Mouse (Mus musculus): ENCODE measurements around the gene Nfix. TPM values are rescaled to one million over a fixed set of nuclear protein-coding genes. Genes with fewer than 3 reads are reported as not detected.

Gene Nfix
- polyA plus RNA-seq, 2 experiments: 1.4 to 2.5 TPM

- no peaks in the 10 kb centered on the region for H3K9me3 ChIP-seq (ENCODE audit: control insufficient read depth, low read length)
- DNase-seq (ENCODE audit: low read depth in 3 of 3, low spot score in 3 of 3): no peak
- H3K4me3 ChIP-seq (ENCODE audit: insufficient read depth in 1 of 2, low read depth in 2 of 2, low read length in 2 of 2): no peak overlapping the region
- peaks cover 99% of the 10 kb centered on the region for H3K27me3 ChIP-seq (ENCODE audit: control insufficient read depth, insufficient read depth, low read length)
- no peak overlapping the region for H3K27ac ChIP-seq
- H3K4me2 ChIP-seq (ENCODE audit: low read depth): no peak overlapping the region
- no peak for TF ChIP-seq CTCF (IDR thresholded peaks at IDR 0.05; ENCODE audit: low read depth)
- no peak for TF ChIP-seq EP300 (IDR thresholded peaks at IDR 0.05; ENCODE audit: low read depth)
- ATAC-seq (ENCODE audit: insufficient read depth): no peak
- WGBS (ENCODE audit: insufficient replicate concordance): 20% methylated on average over 19 of the region's 19 CpGs
- H3K9ac ChIP-seq (replicated peaks): no peak overlapping the region
- H3K4me1 ChIP-seq (replicated peaks; ENCODE audit: control insufficient read depth in 2 of 2, insufficient read depth in 2 of 2, low read length in 1 of 2): no peaks in the 10 kb centered on the region
- no peaks in the 10 kb centered on the region for H3K36me3 ChIP-seq (replicated peaks; ENCODE audit: control insufficient read depth, insufficient read depth, low read depth)
Measured at GRCm38 (mm10) chr8:84779519-84780224, 20.5 kb downstream of the Nfix start.

GRCm38 (mm10) chr8:84778638-84779380, 21.3 kb downstream of the Nfix start:
- TF ChIP-seq CTCF (IDR thresholded peaks at IDR 0.05; ENCODE audit: low read depth): no peak
- no peak for TF ChIP-seq EP300 (IDR thresholded peaks at IDR 0.05; ENCODE audit: low read depth)
- no peak for DNase-seq (ENCODE audit: low read depth in 3 of 3, low spot score in 3 of 3)
- H3K4me2 ChIP-seq (ENCODE audit: low read depth): no peak overlapping the region

DNA sequence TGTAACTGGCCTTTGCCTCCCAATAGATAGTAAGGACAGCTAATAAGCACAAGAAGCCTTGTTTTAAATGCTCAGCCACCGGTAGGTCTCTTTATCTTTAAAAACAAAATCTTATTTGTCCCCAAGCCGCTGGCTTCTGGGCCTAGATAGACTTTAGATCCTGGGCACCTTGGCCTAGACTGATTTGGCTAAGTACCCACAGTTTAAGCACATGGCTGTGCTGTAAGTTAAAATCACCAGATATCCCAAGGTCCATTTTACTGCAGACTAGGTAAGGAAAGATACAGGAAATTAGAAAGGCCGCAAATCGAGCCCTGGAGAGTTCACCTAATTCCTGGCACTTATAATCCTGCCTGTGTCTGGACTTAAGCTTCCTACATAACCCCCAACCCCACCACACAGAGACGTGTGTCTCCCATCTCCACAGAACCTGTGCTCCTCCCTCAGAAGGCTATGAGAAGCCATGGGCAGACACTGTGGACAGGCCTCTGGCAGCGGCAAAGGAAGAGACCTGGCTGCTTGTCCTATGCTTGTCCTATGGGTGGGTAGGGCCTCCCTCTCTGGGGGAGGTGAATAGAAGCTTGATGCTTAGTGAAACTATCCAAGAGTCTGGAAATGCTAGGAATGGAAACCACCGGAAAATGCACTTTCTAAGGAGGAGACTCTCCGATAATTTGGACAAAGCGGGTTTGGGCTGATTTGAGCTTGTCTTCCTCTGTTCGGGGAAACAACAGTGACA, 22.1 kb downstream of the Nfix start:
- H3K36me3 ChIP-seq (replicated peaks; ENCODE audit: control insufficient read depth, insufficient read depth, low read depth): no peaks in the 10 kb centered on the region
- TF ChIP-seq EP300 (IDR thresholded peaks at IDR 0.05; ENCODE audit: low read depth) (no peak), CTCF (IDR thresholded peaks at IDR 0.05; ENCODE audit: low read depth) (no peak)
- no peak overlapping the region for H3K9ac ChIP-seq (replicated peaks)
- H3K27me3 ChIP-seq (ENCODE audit: control insufficient read depth, insufficient read depth, low read length): peaks cover 98% of the 10 kb centered on the region
- no peak for DNase-seq (ENCODE audit: low read depth in 3 of 3, low spot score in 3 of 3)
- H3K4me2 ChIP-seq (ENCODE audit: low read depth): no peak overlapping the region
- no peak overlapping the region for H3K4me3 ChIP-seq (ENCODE audit: insufficient read depth in 1 of 2, low read depth in 2 of 2, low read length in 2 of 2)
- no peak overlapping the region for H3K27ac ChIP-seq
- H3K4me1 ChIP-seq (replicated peaks; ENCODE audit: control insufficient read depth in 2 of 2, insufficient read depth in 2 of 2, low read length in 1 of 2): no peaks in the 10 kb centered on the region
- ATAC-seq (ENCODE audit: insufficient read depth): no peak
- WGBS (ENCODE audit: insufficient replicate concordance): 57% methylated on average over 10 of the region's 10 CpGs
- H3K9me3 ChIP-seq (ENCODE audit: control insufficient read depth, low read length): no peaks in the 10 kb centered on the region

More at GRCm38 (mm10) chr8:84778638-84779380, 21.3 kb downstream of the Nfix start:
- H3K4me3 ChIP-seq (ENCODE audit: insufficient read depth in 1 of 2, low read depth in 2 of 2, low read length in 2 of 2): no peak overlapping the region
- H3K36me3 ChIP-seq (replicated peaks; ENCODE audit: control insufficient read depth, insufficient read depth, low read depth): no peaks in the 10 kb centered on the region
- no peaks in the 10 kb centered on the region for H3K4me1 ChIP-seq (replicated peaks; ENCODE audit: control insufficient read depth in 2 of 2, insufficient read depth in 2 of 2, low read length in 1 of 2)
- 33% methylated on average over 11 of the region's 11 CpGs for WGBS (ENCODE audit: insufficient replicate concordance)
- no peak overlapping the region for H3K9ac ChIP-seq (replicated peaks)
- H3K27ac ChIP-seq: no peak overlapping the region
- H3K9me3 ChIP-seq (ENCODE audit: control insufficient read depth, low read length): no peaks in the 10 kb centered on the region
- peaks cover 98% of the 10 kb centered on the region for H3K27me3 ChIP-seq (ENCODE audit: control insufficient read depth, insufficient read depth, low read length)
- no peak for ATAC-seq (ENCODE audit: insufficient read depth)

GRCm38 (mm10) chr8:84776569-84776968, 23.6 kb downstream of the Nfix start:
- Histone ChIP-seq H3K9ac (replicated peaks) (no peak overlapping the region), H3K27me3 (ENCODE audit: control insufficient read depth, insufficient read depth, low read length) (peaks cover 97% of the 10 kb centered on the region), H3K4me2 (ENCODE audit: low read depth) (no peak overlapping the region), H3K36me3 (replicated peaks; ENCODE audit: control insufficient read depth, insufficient read depth, low read depth) (no peaks in the 10 kb centered on the region), H3K9me3 (ENCODE audit: control insufficient read depth, low read length) (no peaks in the 10 kb centered on the region), H3K27ac (no peak overlapping the region), H3K4me1 (replicated peaks; ENCODE audit: control insufficient read depth in 2 of 2, insufficient read depth in 2 of 2, low read length in 1 of 2) (0 out of 4 replicates have a peak, but pooled peaks cover 0 to 1% of the 10 kb centered on the region in 2 experiments), H3K4me3 (ENCODE audit: insufficient read depth in 1 of 2, low read depth in 2 of 2, low read length in 2 of 2) (no peak overlapping the region)
- 56% methylated on average over 1 of the region's 1 CpGs for WGBS (ENCODE audit: insufficient replicate concordance)
- no peak for DNase-seq (ENCODE audit: low read depth in 3 of 3, low spot score in 3 of 3)
- ATAC-seq (ENCODE audit: insufficient read depth): no peak
- TF ChIP-seq CTCF (IDR thresholded peaks at IDR 0.05; ENCODE audit: low read depth) (no peak), EP300 (IDR thresholded peaks at IDR 0.05; ENCODE audit: low read depth) (no peak)

Measured in liver, embryonic 14.5 days (tissue).